Mouse (Mus musculus) ES-E14 (cell line): ENCODE measurements at regions not wholly inside any gene's neighbourhood (a gene's known extent, or its start where the extent isn't known, plus 50 kb on each side); places are given as distances from the start of the nearest gene placed in this dataset.

Experiments
- DNase-seq: peaks from one replicate; pipeline ENCODE4 v3.0.0-alpha.2; 2013; ENCODE audit warnings: low read depth, low spot score
- H3K27ac ChIP-seq: 2 replicates; pipeline ENCODE4 v1.5.1; 2012; ENCODE audit warnings: low read depth, mild to moderate bottlenecking, low read length, moderate library complexity, mixed read lengths; ENCODE audit not compliant: poor library complexity, insufficient read depth, severe bottlenecking
- H3K36me3 ChIP-seq: 2 replicates; pipeline ENCODE4 v1.6.1; 2012; ENCODE audit warnings: mild to moderate bottlenecking, low read length, moderate library complexity, mixed read lengths; ENCODE audit not compliant: control insufficient read depth, poor library complexity, insufficient read depth, severe bottlenecking
- H3K4me1 ChIP-seq, 2 experiments: fragments of 150-350 bp in 1 of 2; sonication (generic) in 1 of 2; 2 replicates each; pipeline ENCODE4 v1.6.1; 2012; ENCODE audit warnings: low read length in 2 of 2, mild to moderate bottlenecking in 1 of 2, mixed read lengths in 1 of 2; ENCODE audit not compliant: control insufficient read depth in 2 of 2, insufficient read depth in 2 of 2, poor library complexity in 1 of 2
- H3K4me3 ChIP-seq, 2 experiments: fragments of 150-350 bp in 1 of 2; sonication (generic) in 1 of 2; 2 replicates each; pipeline ENCODE4 v1.5.1; 2012; ENCODE audit warnings: low read length in 2 of 2, low read depth in 1 of 2, mild to moderate bottlenecking in 1 of 2, mixed read lengths in 1 of 2; ENCODE audit not compliant: insufficient read depth in 1 of 2, poor library complexity in 1 of 2, severe bottlenecking in 1 of 2
- H3K9ac ChIP-seq: 2 replicates; pipeline ENCODE4 v1.6.1; 2012; ENCODE audit warnings: low read depth, mild to moderate bottlenecking, low read length, mixed read lengths; ENCODE audit not compliant: poor library complexity, insufficient read depth, severe bottlenecking
- H3K9me3 ChIP-seq: fragments of 150-350 bp; sonication (generic); 2 replicates; pipeline ENCODE4 v1.6.1; 2012; ENCODE audit warnings: low read depth, mild to moderate bottlenecking, low read length; ENCODE audit not compliant: control insufficient read depth, insufficient read depth
- CHD2 ChIP-seq: IDR thresholded peaks from 2 replicates; pipeline ENCODE4 v1.6.1; 2014; ENCODE audit warnings: mild to moderate bottlenecking, low read depth, low read length, inconsistent platforms
- HCFC1 ChIP-seq: IDR thresholded peaks from 2 replicates; pipeline ENCODE4 v1.6.1; 2012; ENCODE audit warnings: low read length, inconsistent platforms, borderline replicate concordance; ENCODE audit not compliant: insufficient read depth
- MAFK ChIP-seq: IDR thresholded peaks from 2 replicates; pipeline ENCODE4 v1.6.1; 2014; ENCODE audit warnings: mild to moderate bottlenecking, low read depth, low read length, inconsistent platforms; ENCODE audit not compliant: insufficient read depth
- ZC3H11A ChIP-seq: IDR thresholded peaks from 2 replicates; pipeline ENCODE4 v1.6.1; 2012; ENCODE audit warnings: low read depth, mild to moderate bottlenecking, inconsistent platforms, low read length, borderline replicate concordance
- ZNF384 ChIP-seq: IDR thresholded peaks from 2 replicates; pipeline ENCODE4 v1.6.1; 2012; ENCODE audit warnings: low read depth, low read length, inconsistent platforms
- in situ Hi-C, 2 experiments: fragments of 600-800 bp; cut with MboI; formaldehyde crosslinking; loops; one replicate each; pipeline ENCODE4 v1.15.1; 2025; ENCODE audit warnings: low sequenced_read_pairs in 2 of 2, inconsistent platforms in 1 of 2; ENCODE audit not compliant: unreplicated experiment in 2 of 2

GRCm38 (mm10) chr16:30736662-30737326, 137.3 kb downstream of the Fam43a start:
- no peak overlapping the region for H3K27ac ChIP-seq
- no peaks in the 10 kb centered on the region for H3K36me3 ChIP-seq
- H3K4me1 ChIP-seq, result peaks cover 10 to 30% of the 10 kb centered on the region in 2 experiments
- no peaks in the 10 kb centered on the region for H3K9me3 ChIP-seq
- H3K9ac ChIP-seq, result no peak overlapping the region
- no peak overlapping the region for H3K4me3 ChIP-seq
- DNase-seq, result no peak
- no peak for TF ChIP-seq ZNF384
- no peak for TF ChIP-seq CHD2
- no peak for TF ChIP-seq HCFC1
- TF ChIP-seq MAFK, result no peak
- TF ChIP-seq ZC3H11A, result no peak
- in situ Hi-C loops, result no loop called here

GRCm38 (mm10) chr16:30737524-30737923, 138.0 kb downstream of the Fam43a start:
- H3K4me1 ChIP-seq, result peaks cover 10 to 28% of the 10 kb centered on the region in 2 experiments

GRCm38 (mm10) chr16:30739651-30740050, 140.1 kb downstream of the Fam43a start:
- TF ChIP-seq HCFC1 (no peak), ZNF384 (no peak), CHD2 (no peak), ZC3H11A (no peak), MAFK (no peak)
- Histone ChIP-seq H3K9me3 (no peaks in the 10 kb centered on the region), H3K4me3 (no peak overlapping the region), H3K4me1 (peaks cover 10 to 21% of the 10 kb centered on the region in 2 experiments), H3K9ac (no peak overlapping the region), H3K27ac (no peak overlapping the region), H3K36me3 (no peaks in the 10 kb centered on the region)
- in situ Hi-C loops, result no loop called here
- DNase-seq, result no peak

More at GRCm38 (mm10) chr16:30737524-30737923, 138.0 kb downstream of the Fam43a start:
- Histone ChIP-seq H3K27ac (no peak overlapping the region), H3K36me3 (no peaks in the 10 kb centered on the region), H3K9ac (no peak overlapping the region), H3K4me3 (no peak overlapping the region), H3K9me3 (no peaks in the 10 kb centered on the region)
- DNase-seq, result no peak
- TF ChIP-seq CHD2 (no peak), HCFC1 (no peak), ZNF384 (no peak), ZC3H11A (no peak), MAFK (no peak)
- in situ Hi-C loops, result no loop called here

DNA sequence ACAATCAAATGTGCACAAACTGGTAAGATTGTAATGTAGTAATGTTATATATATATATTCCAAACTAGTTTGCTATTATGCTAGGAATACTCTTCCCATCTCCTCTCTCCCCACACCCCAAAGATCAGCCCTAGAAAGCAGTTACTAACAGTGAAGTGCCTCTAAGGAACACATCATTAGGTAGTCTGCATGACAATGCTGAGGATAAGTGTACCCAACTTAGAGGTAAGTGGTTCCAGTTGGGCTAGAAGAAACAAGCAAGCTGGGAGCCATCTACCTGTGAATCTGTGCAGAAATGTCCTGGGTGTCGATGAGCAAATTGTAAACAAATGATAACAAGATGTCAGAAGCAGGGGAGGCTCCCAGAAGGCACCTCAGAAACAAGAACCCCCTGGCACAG, 141.7 kb downstream of the Fam43a start:
- no peaks in the 10 kb centered on the region for H3K9me3 ChIP-seq
- DNase-seq, result no peak
- H3K4me3 ChIP-seq, result no peak overlapping the region
- no peaks in the 10 kb centered on the region for H3K36me3 ChIP-seq
- TF ChIP-seq MAFK (no peak), ZNF384 (no peak), ZC3H11A (no peak), HCFC1 (no peak), CHD2 (no peak)
- in situ Hi-C loops, result no loop called here
- H3K27ac ChIP-seq, result no peak overlapping the region
- no peak overlapping the region for H3K9ac ChIP-seq
- peaks cover 6 to 12% of the 10 kb centered on the region in 2 experiments; a peak in 3 of 4 replicates for H3K4me1 ChIP-seq
